Mouse (Mus musculus): Measurements from ENCODE around the gene Kctd13.

GRCm38 (mm10) chr7:126978841-126979240, 50.2 kb downstream of the Kctd13 start:
- TF ChIP-seq GATA1 (IDR thresholded peaks at IDR 0.05; ENCODE audit: borderline replicate concordance, low read length) (no peak), FLI1 (IDR thresholded peaks at IDR 0.05; ENCODE audit: low read length) (no peak)
